Mouse (Mus musculus): ENCODE data around the gene Gm3476.
A peak's percentile ranks its signal among the peaks of the same experiment; 100 is the strongest.
"Not testable (repeated sequence)": the region's sequence is repeated elsewhere in the genome, so short reads cannot be mapped to it uniquely, and the experiment has no call there.

Gm3476 gene

DNA sequence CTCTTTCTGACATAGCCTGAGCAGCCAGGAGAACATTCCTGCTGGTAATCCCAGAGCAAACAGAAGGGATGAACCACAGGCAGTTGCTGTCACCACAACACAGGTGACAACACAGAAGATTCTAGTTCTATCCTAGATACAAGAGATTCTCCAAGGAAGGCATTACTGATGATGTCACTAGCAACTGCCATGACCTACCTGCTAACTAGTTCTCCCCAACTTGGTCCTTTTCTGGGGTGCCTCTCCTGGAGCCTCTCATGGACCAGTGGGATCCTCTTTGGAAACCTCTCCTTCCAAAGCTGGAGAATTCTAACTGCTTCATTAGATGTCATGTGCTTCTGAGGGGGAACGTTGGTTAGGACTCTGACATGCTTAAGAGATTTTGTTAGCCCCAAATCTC lies at the start of gene Gm3476:
Gene Gm3476, minus strand, starts transcription at position 101 of the 400 bp plus-strand sequence.
- not testable (repeated sequence) for DNase-seq

DNA sequence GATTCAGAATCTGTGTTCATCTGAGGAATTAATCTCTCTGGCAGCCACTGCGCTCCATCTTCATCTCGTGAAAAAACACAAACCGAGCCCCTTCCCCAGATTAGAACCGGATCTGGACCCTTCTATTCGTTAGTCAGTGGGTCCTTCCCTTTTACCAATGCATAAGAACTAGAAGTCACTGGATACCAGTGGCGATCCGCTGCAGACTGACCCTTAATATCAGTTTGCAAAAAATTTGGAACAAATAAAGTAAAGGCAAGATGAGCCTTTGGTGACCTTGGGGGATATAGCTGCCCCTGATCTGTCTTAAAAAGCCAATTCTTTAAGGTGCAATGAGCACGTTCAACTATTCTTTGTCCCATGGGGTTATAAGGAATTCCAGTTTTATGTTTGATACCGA lies 37.9 kb upstream of the Gm3476 start:
- not testable (repeated sequence) for DNase-seq

DNA sequence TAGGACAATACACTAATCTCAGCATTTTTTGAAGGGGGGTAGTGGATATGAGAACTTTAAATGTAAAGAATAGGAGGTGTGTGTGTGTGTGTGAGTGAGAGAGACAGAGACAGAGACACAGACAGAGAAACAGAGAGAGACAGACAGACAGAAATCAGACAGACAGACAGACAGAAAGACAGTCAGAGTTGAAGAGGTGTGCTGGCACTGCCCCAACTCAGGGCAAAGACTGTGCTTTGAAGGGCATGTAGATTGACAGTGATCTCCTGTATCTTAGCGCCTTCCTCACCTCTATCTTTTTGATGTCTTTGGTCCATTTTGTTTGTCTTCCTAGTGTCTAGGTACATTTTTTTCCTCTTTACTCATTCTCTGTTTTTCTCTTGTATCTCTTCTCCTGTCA lies 35.5 kb upstream of the Gm3476 start:
- DNase-seq: peak in 1 of 2 experiments; percentile 2

DNA sequence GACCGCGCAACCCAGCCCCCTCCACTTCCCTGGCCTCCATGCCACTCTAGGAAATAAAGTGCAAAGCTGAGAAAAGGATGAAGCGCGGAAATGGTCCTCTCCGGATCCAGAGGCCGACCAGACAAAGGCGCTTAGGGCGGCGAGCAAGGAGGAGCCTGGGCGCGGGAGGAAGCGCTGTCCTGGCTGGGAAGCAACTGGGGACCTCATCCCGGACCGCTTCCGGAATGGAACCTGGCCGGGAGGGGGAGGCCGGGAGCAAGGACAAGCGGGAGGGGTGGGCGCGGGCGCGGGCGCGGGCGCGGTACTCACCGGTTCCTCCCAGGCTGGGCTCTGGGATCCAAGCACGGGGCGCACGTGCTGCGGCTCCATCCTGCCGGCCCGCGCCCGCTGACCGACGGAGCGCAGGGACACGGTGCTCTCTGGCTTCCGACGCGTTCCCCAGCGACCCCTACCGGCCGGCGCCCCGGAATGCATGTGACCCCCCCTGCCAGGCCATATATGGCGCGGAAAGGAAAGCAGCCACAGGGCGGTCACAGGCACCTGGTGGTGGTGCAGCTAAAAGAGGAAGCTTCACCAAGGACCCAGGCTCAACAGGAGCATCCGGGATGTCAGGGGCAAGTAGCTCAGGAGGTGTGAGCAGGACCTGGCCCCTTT lies 17.2 kb downstream of the Gm3476 start, which contains the start of gene Gm3468:
Gene Gm3468, minus strand, starts transcription at position 394 of the 654 bp plus-strand sequence.
- DNase-seq: peak; percentile 82 to 83

DNA sequence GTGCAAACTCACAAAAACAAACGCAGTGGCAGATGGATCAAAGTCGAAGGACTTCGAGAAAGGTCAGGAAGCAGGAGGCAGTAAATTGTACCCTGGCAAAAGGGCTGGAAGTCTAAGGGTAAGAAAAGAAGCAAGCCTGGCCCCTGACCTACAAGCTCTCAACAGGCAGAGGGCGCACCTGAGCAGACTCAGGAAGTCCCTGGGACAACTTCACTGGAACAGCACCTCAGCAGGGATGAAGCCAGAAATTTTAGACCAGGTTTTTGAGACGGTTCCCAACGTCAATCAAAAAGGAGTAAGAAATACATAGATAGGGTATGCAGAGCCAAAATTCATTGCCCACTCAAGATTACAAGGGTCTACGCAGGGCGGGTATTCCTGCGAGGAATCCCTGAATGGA lies 18.1 kb downstream of the Gm3476 start:
- DNase-seq: peak; percentile 3 to 8

DNA sequence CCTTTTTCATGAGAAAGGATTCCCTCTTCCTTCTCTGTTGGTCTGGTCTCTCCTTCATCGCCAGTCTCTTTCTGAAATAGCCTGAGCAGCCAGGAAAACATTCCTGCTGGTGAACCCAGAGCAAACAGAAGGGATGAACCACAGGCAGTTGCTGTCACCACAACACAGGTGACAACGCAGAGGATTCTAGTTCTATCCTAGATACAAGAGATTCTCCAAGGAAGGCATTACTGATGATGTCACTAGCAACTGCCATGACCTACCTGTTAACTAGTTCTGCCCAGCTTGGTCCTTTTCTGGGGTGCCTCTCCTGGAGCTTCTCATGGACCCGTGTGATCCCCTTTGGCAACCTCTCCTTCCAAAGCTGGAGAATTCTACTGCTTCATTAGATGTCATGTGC lies 31.8 kb downstream of the Gm3476 start, which contains the start of gene Gm8206:
Gene Gm8206, minus strand, starts transcription at position 101 of the 400 bp plus-strand sequence.
- DNase-seq: not testable (repeated sequence)

DNA sequence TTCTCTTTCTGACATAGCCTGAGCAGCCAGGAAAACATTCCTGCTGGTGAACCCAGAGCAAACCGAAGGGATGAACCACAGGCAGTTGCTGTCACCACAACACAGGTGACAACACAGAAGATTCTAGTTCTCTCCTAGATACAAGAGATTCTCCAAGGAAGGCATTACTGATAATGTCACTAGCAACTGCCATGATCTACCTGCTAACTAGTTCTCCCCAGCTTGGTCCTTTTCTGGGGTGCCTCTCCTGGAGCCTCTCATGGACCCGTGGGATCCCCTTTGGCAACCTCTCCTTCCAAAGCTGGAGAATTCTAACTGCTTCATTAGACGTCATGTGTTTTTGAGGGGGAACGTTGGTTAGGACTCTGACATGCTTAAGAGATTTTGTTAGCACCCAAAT lies 67.4 kb downstream of the Gm3476 start, which contains the start of gene Gm6337:
Gene Gm6337, minus strand, starts transcription at position 101 of the 400 bp plus-strand sequence.
- DNase-seq: not testable (repeated sequence)
